Comparison of ENCODE assay signal across 12 mouse cellular contexts in genomic region chr3:84242497-84242896, GRCm38 (mm10).
A peak's percentile ranks its signal among the peaks of the same experiment; 100 is the strongest.
DNase-seq lines count a peak whose midpoint lies in the region; ATAC-seq lines count a peak whose summit lies in the region.
"Had no signal": no experiment of that assay in that cellular context is flagged by ENCODE, and none has a peak within 500 bp of the region (broad histone marks: within the 10 kb centered on the region; RNA-seq: fewer than 3 reads in every experiment).

No protein-coding gene starts in this region.

- peak overlapping the region; percentile 53 for H3K27ac ChIP-seq in forebrain, embryonic 15.5 days (replicated peaks)
- H3K27ac ChIP-seq in forebrain, embryonic 11.5 days (ENCODE audit: low read depth, low read length): no peak overlapping the region
- peak overlapping the region; percentile 86 for H3K27ac ChIP-seq in brown adipose tissue, adult 24 weeks (replicated peaks; ENCODE audit: low read depth, low read length)
- no peak overlapping the region for H3K27ac ChIP-seq in heart, embryonic 11.5 days (ENCODE audit: low read depth, low read length)
- H3K27ac ChIP-seq: heart, embryonic 13.5 days; liver, embryonic 12.5 days had no signal

- H3K9ac ChIP-seq in forebrain, embryonic 15.5 days (replicated peaks): no peak overlapping the region
- no peak overlapping the region for H3K9ac ChIP-seq in forebrain, embryonic 11.5 days (ENCODE audit: low read length)
- no peak overlapping the region for H3K9ac ChIP-seq in heart, embryonic 11.5 days (ENCODE audit: low read depth, low read length)
- H3K9ac ChIP-seq: heart, embryonic 13.5 days; liver, embryonic 12.5 days had no signal

- DNase-seq in forebrain, embryonic 11.5 days (ENCODE audit: low spot score): no peak
- peak; percentile 47 for DNase-seq in fat pad, adult 2 months (ENCODE audit: extremely low read depth, low read depth, low spot score)
- DNase-seq in layer of hippocampus, postnatal 14 days (ENCODE audit: low spot score in 2 of 2): peak; percentile 61 to 89
- DNase-seq in embryo, embryonic 11 days: no peak
- DNase-seq: gastrocnemius, postnatal 36 days had no signal

- peaks cover 50% of the 10 kb centered on the region for H3K4me1 ChIP-seq in forebrain, embryonic 15.5 days
- no peaks in the 10 kb centered on the region for H3K4me1 ChIP-seq in forebrain, embryonic 11.5 days (replicated peaks; ENCODE audit: control insufficient read depth, insufficient read depth, low read length)
- H3K4me1 ChIP-seq in brown adipose tissue, adult 24 weeks (ENCODE audit: control insufficient read depth, insufficient read depth, insufficient read length, low read length): peaks cover 8% of the 10 kb centered on the region; the same call in 1 of the 2 replicates
- H3K4me1 ChIP-seq in heart, embryonic 11.5 days (ENCODE audit: control insufficient read depth, insufficient read depth, low read length): no peaks in the 10 kb centered on the region
- H3K4me1 ChIP-seq: liver, embryonic 12.5 days had no signal

- no peaks in the 10 kb centered on the region for H3K9me3 ChIP-seq in forebrain, embryonic 15.5 days
- no peaks in the 10 kb centered on the region for H3K9me3 ChIP-seq in forebrain, embryonic 11.5 days (ENCODE audit: control insufficient read depth, low read length)
- H3K9me3 ChIP-seq in heart, embryonic 11.5 days (replicated peaks; ENCODE audit: control insufficient read depth, low read length): no peaks in the 10 kb centered on the region
- H3K9me3 ChIP-seq: liver, embryonic 12.5 days had no signal

- peak; percentile 24; the same call in 1 of the 2 replicates for ATAC-seq in forebrain, embryonic 15.5 days (replicated peaks)
- no peak for ATAC-seq in forebrain, embryonic 11.5 days (replicated peaks; ENCODE audit: low FRiP score)
- ATAC-seq in heart, embryonic 11.5 days (replicated peaks; ENCODE audit: insufficient number of reproducible peaks, low FRiP score, low TSS enrichment): no peak
- ATAC-seq: CD4-positive, CD25-positive, alpha-beta regulatory T cell, adult 4 months; liver, embryonic 12.5 days; midbrain, embryonic 16.5 days had no signal

- no peak overlapping the region for H3K4me3 ChIP-seq in forebrain, embryonic 15.5 days
- no peak overlapping the region for H3K4me3 ChIP-seq in forebrain, embryonic 11.5 days (ENCODE audit: low read depth, low read length)
- H3K4me3 ChIP-seq in brown adipose tissue, adult 24 weeks (ENCODE audit: insufficient read depth, low read depth, low read length): no peak overlapping the region
- no peak overlapping the region for H3K4me3 ChIP-seq in heart, embryonic 11.5 days (ENCODE audit: low read depth, low read length)
- H3K4me3 ChIP-seq: heart, embryonic 13.5 days; liver, embryonic 12.5 days had no signal

- peaks cover 10% of the 10 kb centered on the region for H3K36me3 ChIP-seq in forebrain, embryonic 15.5 days
- H3K36me3 ChIP-seq in forebrain, embryonic 11.5 days (ENCODE audit: control insufficient read depth, insufficient read depth, low read length): no peaks in the 10 kb centered on the region
- H3K36me3 ChIP-seq in heart, embryonic 11.5 days (ENCODE audit: control insufficient read depth, insufficient read depth, low read length): no peaks in the 10 kb centered on the region
- H3K36me3 ChIP-seq: heart, embryonic 13.5 days; liver, embryonic 12.5 days had no signal

- WGBS in forebrain, embryonic 15.5 days: 55% methylated on average over 4 of the region's 4 CpGs
- 89% methylated on average over 4 of the region's 4 CpGs for WGBS in forebrain, embryonic 11.5 days
- WGBS in heart, embryonic 11.5 days (ENCODE audit: insufficient replicate concordance): 84% methylated on average over 4 of the region's 4 CpGs

- H3K4me2 ChIP-seq in forebrain, embryonic 15.5 days (replicated peaks): no peak overlapping the region
- H3K4me2 ChIP-seq in forebrain, embryonic 11.5 days (ENCODE audit: low read depth, low read length, severe bottlenecking): no peak overlapping the region
- no peak overlapping the region for H3K4me2 ChIP-seq in heart, embryonic 11.5 days
- H3K4me2 ChIP-seq: heart, embryonic 13.5 days; liver, embryonic 12.5 days had no signal

- no peaks in the 10 kb centered on the region for H3K27me3 ChIP-seq in forebrain, embryonic 15.5 days
- H3K27me3 ChIP-seq in forebrain, embryonic 11.5 days (ENCODE audit: control insufficient read depth, insufficient read depth, low read length): no peaks in the 10 kb centered on the region
- no peaks in the 10 kb centered on the region for H3K27me3 ChIP-seq in heart, embryonic 11.5 days (ENCODE audit: control insufficient read depth, insufficient read depth, low read length)
- H3K27me3 ChIP-seq: liver, embryonic 12.5 days had no signal

Comparison
In these comparisons a context has a peak if more than half of its experiments do, and no peak if none do; other contexts are left out.
1. H3K27ac ChIP-seq: peak in forebrain, embryonic 15.5 days (single experiment) and brown adipose tissue, adult 24 weeks (single experiment); none in forebrain, embryonic 11.5 days (single experiment) and heart, embryonic 11.5 days (single experiment).
2. DNase-seq: peak in fat pad, adult 2 months (single experiment) and layer of hippocampus, postnatal 14 days (2 of 2); none in forebrain, embryonic 11.5 days (single experiment) and embryo, embryonic 11 days (single experiment).